Mouse (Mus musculus): ENCODE data around the gene Ucn2. TPM values are rescaled to one million over a fixed set of nuclear protein-coding genes. Genes with fewer than 3 reads are reported as not detected.

Ucn2 gene
- total and polyA plus RNA-seq, 2 experiments from 2014 or later, result not detected

- 24% methylated on average over 15 of the region's 15 CpGs for WGBS
- H3K4me3 ChIP-seq (ENCODE audit: low read depth, low read length), result 0 out of 2 replicates have a peak overlapping the region, but pooled peaks have one; percentile 9
- H3K9ac ChIP-seq (replicated peaks; ENCODE audit: low read depth, low read length), result no peak overlapping the region
Observed at GRCm38 (mm10) chr9:108987704-108988350, 2.0 kb downstream of the Ucn2 start.

GRCm38 (mm10) chr9:108989802-108990461 is 4.1 kb downstream of the Ucn2 start:
- DNase-seq (ENCODE audit: low spot score) (no peak), ATAC-seq (ENCODE audit: insufficient read depth, low read depth) (no peak)
- H3K27ac ChIP-seq (ENCODE audit: low read depth), result peak overlapping the region; percentile 93
- H3K9me3 ChIP-seq (replicated peaks; ENCODE audit: control insufficient read depth, low read length), result no peaks in the 10 kb centered on the region
- H3K4me3 ChIP-seq (ENCODE audit: low read depth, low read length), result no peak overlapping the region
- no peak overlapping the region for H3K9ac ChIP-seq (replicated peaks; ENCODE audit: low read depth, low read length)
- H3K4me1 ChIP-seq (ENCODE audit: control insufficient read depth, insufficient read depth), result peaks cover 34% of the 10 kb centered on the region
- H3K4me2 ChIP-seq (ENCODE audit: low read depth, low read length), result no peak overlapping the region
- TF ChIP-seq CTCF (IDR thresholded peaks at IDR 0.05; ENCODE audit: low read depth) (no peak), EP300 (IDR thresholded peaks at IDR 0.05; ENCODE audit: low read depth) (no peak)
- H3K27me3 ChIP-seq (ENCODE audit: control insufficient read depth, insufficient read depth, low read length), result no peaks in the 10 kb centered on the region
- WGBS, result 40% methylated on average over 4 of the region's 4 CpGs
- no peaks in the 10 kb centered on the region for H3K36me3 ChIP-seq (replicated peaks; ENCODE audit: control insufficient read depth, insufficient read depth, low read length)

More at GRCm38 (mm10) chr9:108987704-108988350, 2.0 kb downstream of the Ucn2 start:
- ATAC-seq (ENCODE audit: insufficient read depth, low read depth), result no peak
- Histone ChIP-seq H3K36me3 (replicated peaks; ENCODE audit: control insufficient read depth, insufficient read depth, low read length) (no peaks in the 10 kb centered on the region), H3K4me2 (ENCODE audit: low read depth, low read length) (peak overlapping the region; percentile 43), H3K4me1 (ENCODE audit: control insufficient read depth, insufficient read depth) (peaks cover 34% of the 10 kb centered on the region), H3K9me3 (replicated peaks; ENCODE audit: control insufficient read depth, low read length) (no peaks in the 10 kb centered on the region), H3K27me3 (ENCODE audit: control insufficient read depth, insufficient read depth, low read length) (no peaks in the 10 kb centered on the region), H3K27ac (ENCODE audit: low read depth) (no peak overlapping the region)
- no peak for DNase-seq (ENCODE audit: low spot score)
- no peak for TF ChIP-seq CTCF (IDR thresholded peaks at IDR 0.05; ENCODE audit: low read depth)
- TF ChIP-seq EP300 (IDR thresholded peaks at IDR 0.05; ENCODE audit: low read depth), result no peak

- Histone ChIP-seq H3K4me3 (ENCODE audit: low read depth, low read length) (no peak overlapping the region), H3K36me3 (replicated peaks; ENCODE audit: control insufficient read depth, insufficient read depth, low read length) (no peaks in the 10 kb centered on the region), H3K4me2 (ENCODE audit: low read depth, low read length) (no peak overlapping the region), H3K9me3 (replicated peaks; ENCODE audit: control insufficient read depth, low read length) (no peaks in the 10 kb centered on the region), H3K27ac (ENCODE audit: low read depth) (peak overlapping the region; percentile 93), H3K9ac (replicated peaks; ENCODE audit: low read depth, low read length) (no peak overlapping the region), H3K4me1 (ENCODE audit: control insufficient read depth, insufficient read depth) (peaks cover 34% of the 10 kb centered on the region), H3K27me3 (ENCODE audit: control insufficient read depth, insufficient read depth, low read length) (no peaks in the 10 kb centered on the region)
- ATAC-seq (ENCODE audit: insufficient read depth, low read depth), result no peak
- DNase-seq (ENCODE audit: low spot score), result no peak
- TF ChIP-seq CTCF (IDR thresholded peaks at IDR 0.05; ENCODE audit: low read depth), result no peak
- TF ChIP-seq EP300 (IDR thresholded peaks at IDR 0.05; ENCODE audit: low read depth), result no peak
- WGBS, result 78% methylated on average over 7 of the region's 7 CpGs
Observed at GRCm38 (mm10) chr9:108990462-108990820, 4.6 kb downstream of the Ucn2 start.

- Histone ChIP-seq H3K27ac (ENCODE audit: low read depth) (peak within 1 kb of the TSS; percentile 93), H3K36me3 (replicated peaks; ENCODE audit: control insufficient read depth, insufficient read depth, low read length) (no peaks in the 10 kb centered on the region), H3K27me3 (ENCODE audit: control insufficient read depth, insufficient read depth, low read length) (no peaks in the 10 kb centered on the region), H3K9me3 (replicated peaks; ENCODE audit: control insufficient read depth, low read length) (no peaks in the 10 kb centered on the region), H3K9ac (replicated peaks; ENCODE audit: low read depth, low read length) (peak within 1 kb of the TSS; percentile 48; the same call in 1 of the 2 replicates), H3K4me1 (ENCODE audit: control insufficient read depth, insufficient read depth) (peaks cover 34% of the 10 kb centered on the region), H3K4me3 (ENCODE audit: low read depth, low read length) (peak within 1 kb of the TSS; percentile 53), H3K4me2 (ENCODE audit: low read depth, low read length) (peak within 1 kb of the TSS; percentile 88)
- ATAC-seq (ENCODE audit: insufficient read depth, low read depth) (peak; percentile 92), DNase-seq (ENCODE audit: low spot score) (peak; percentile 100)
- no peak for TF ChIP-seq EP300 (IDR thresholded peaks at IDR 0.05; ENCODE audit: low read depth)
- no peak for TF ChIP-seq CTCF (IDR thresholded peaks at IDR 0.05; ENCODE audit: low read depth)
- WGBS, result 2% methylated on average over 31 of the region's 31 CpGs
Observed at GRCm38 (mm10) chr9:108991428-108992084, 5.7 kb downstream of the Ucn2 start, which contains the start of gene Pfkfb4. Pfkfb4 (plus strand) TSS chr9:108991778.

GRCm38 (mm10) chr9:108992085-108992469 is 6.3 kb downstream of the Ucn2 start:
- TF ChIP-seq EP300 (IDR thresholded peaks at IDR 0.05; ENCODE audit: low read depth) (no peak), CTCF (IDR thresholded peaks at IDR 0.05; ENCODE audit: low read depth) (no peak)
- no peaks in the 10 kb centered on the region for H3K36me3 ChIP-seq (replicated peaks; ENCODE audit: control insufficient read depth, insufficient read depth, low read length)
- H3K9ac ChIP-seq (replicated peaks; ENCODE audit: low read depth, low read length), result no peak overlapping the region
- DNase-seq (ENCODE audit: low spot score), result no peak
- H3K27me3 ChIP-seq (ENCODE audit: control insufficient read depth, insufficient read depth, low read length), result no peaks in the 10 kb centered on the region
- peak overlapping the region; percentile 53 for H3K4me3 ChIP-seq (ENCODE audit: low read depth, low read length)
- WGBS, result 14% methylated on average over 18 of the region's 18 CpGs
- H3K4me2 ChIP-seq (ENCODE audit: low read depth, low read length), result peak overlapping the region; percentile 88
- H3K27ac ChIP-seq (ENCODE audit: low read depth), result 0 out of 2 replicates have a peak overlapping the region, but pooled peaks have one; percentile 28
- peaks cover 34% of the 10 kb centered on the region for H3K4me1 ChIP-seq (ENCODE audit: control insufficient read depth, insufficient read depth)
- no peak for ATAC-seq (ENCODE audit: insufficient read depth, low read depth)
- H3K9me3 ChIP-seq (replicated peaks; ENCODE audit: control insufficient read depth, low read length), result no peaks in the 10 kb centered on the region
